In genomic region chr5:124445621-124446293, GRCm38 (mm10) we compare ENCODE assay signal across 8 mouse cellular contexts. TPM values are rescaled to one million over a fixed set of nuclear protein-coding genes. Genes with fewer than 3 reads are reported as not detected.
DNase-seq lines count a peak whose midpoint lies in the region; ATAC-seq lines count a peak whose summit lies in the region.

No protein-coding gene starts in this region.

- peak; percentile 49 for ATAC-seq in heart, embryonic 14.5 days (ENCODE audit: insufficient number of reproducible peaks, insufficient read depth, low FRiP score, low read depth)
- peak; percentile 24; the same call in 1 of the 2 replicates for ATAC-seq in stomach, embryonic 15.5 days (ENCODE audit: insufficient read depth, low FRiP score, low read depth)

- H3K4me3 ChIP-seq in heart, embryonic 14.5 days (ENCODE audit: control insufficient read depth in 1 of 2, insufficient read depth in 1 of 2, low read depth in 1 of 2, low read length in 2 of 2) = peak overlapping the region; percentile 83 to 93
- H3K4me3 ChIP-seq in midbrain, embryonic 10.5 days = peak overlapping the region; percentile 94
- peak overlapping the region; percentile 83 for H3K4me3 ChIP-seq in stomach, embryonic 15.5 days (replicated peaks)

- H3K27me3 ChIP-seq in heart, embryonic 14.5 days (ENCODE audit: control insufficient read depth, insufficient read depth, low read length) = no peaks in the 10 kb centered on the region
- no peaks in the 10 kb centered on the region for H3K27me3 ChIP-seq in midbrain, embryonic 10.5 days (ENCODE audit: low read depth, poor library complexity, severe bottlenecking)
- no peaks in the 10 kb centered on the region for H3K27me3 ChIP-seq in stomach, embryonic 15.5 days (replicated peaks)

- no peaks in the 10 kb centered on the region for H3K9me3 ChIP-seq in heart, embryonic 14.5 days (ENCODE audit: control insufficient read depth, low read length)
- no peaks in the 10 kb centered on the region for H3K9me3 ChIP-seq in midbrain, embryonic 10.5 days (replicated peaks)
- H3K9me3 ChIP-seq in stomach, embryonic 15.5 days = no peaks in the 10 kb centered on the region

- peaks cover 13 to 34% of the 10 kb centered on the region in 2 experiments for H3K4me1 ChIP-seq in heart, embryonic 14.5 days (ENCODE audit: control insufficient read depth in 2 of 2, insufficient read depth in 2 of 2, low read length in 2 of 2)
- peaks cover 47% of the 10 kb centered on the region for H3K4me1 ChIP-seq in midbrain, embryonic 10.5 days
- H3K4me1 ChIP-seq in stomach, embryonic 15.5 days = peaks cover 39% of the 10 kb centered on the region

- WGBS in heart, embryonic 14.5 days = 0% methylated on average over 50 of the region's 77 CpGs
- WGBS in midbrain, embryonic 10.5 days = under 1% methylated on average over 56 of the region's 77 CpGs
- WGBS in stomach, embryonic 15.5 days = under 1% methylated on average over 55 of the region's 77 CpGs

- peak; percentile 62 for DNase-seq in right cerebral cortex, postnatal 4 days
- no peak for DNase-seq in right cerebral cortex, adult 18-20 months
- peak; percentile 52 for DNase-seq in embryo, embryonic 9.5 days (ENCODE audit: extremely low spot score)
- DNase-seq in kidney, postnatal 25 days = peak; percentile 53 to 77
- peak; percentile 63 for DNase-seq in midbrain, embryonic 10.5 days (ENCODE audit: low spot score)
- DNase-seq in layer of hippocampus, adult 9-10 months (ENCODE audit: low spot score) = no peak

- peaks cover 39% of the 10 kb centered on the region for H3K36me3 ChIP-seq in heart, embryonic 14.5 days (ENCODE audit: control insufficient read depth, insufficient read depth, low read length)
- peaks cover 49% of the 10 kb centered on the region for H3K36me3 ChIP-seq in midbrain, embryonic 10.5 days
- H3K36me3 ChIP-seq in stomach, embryonic 15.5 days = peaks cover 18% of the 10 kb centered on the region

- H3K9ac ChIP-seq in heart, embryonic 14.5 days (ENCODE audit: low read length) = peak overlapping the region; percentile 94
- peak overlapping the region; percentile 80 for H3K9ac ChIP-seq in stomach, embryonic 15.5 days

- H3K4me2 ChIP-seq in heart, embryonic 14.5 days (ENCODE audit: low read length) = peak overlapping the region; percentile 89
- peak overlapping the region; percentile 64 for H3K4me2 ChIP-seq in stomach, embryonic 15.5 days

- H3K27ac ChIP-seq in heart, embryonic 14.5 days (replicated peaks in 1 of 2; ENCODE audit: control insufficient read depth in 1 of 2, insufficient read depth in 1 of 2, low read depth in 2 of 2, low read length in 2 of 2) = peak overlapping the region; percentile 87 to 91
- peak overlapping the region; percentile 96 for H3K27ac ChIP-seq in midbrain, embryonic 10.5 days (replicated peaks)
- H3K27ac ChIP-seq in stomach, embryonic 15.5 days = peak overlapping the region; percentile 93

RNA-seq across cellular contexts. Expression of gene Kmt5a, which starts 6.0 kb away (rescaled TPM):
- 86.6 and 87.8 TPM in 2 replicates for polyA plus RNA-seq in heart, embryonic 14.5 days (2014; fragmentation: Nextera tagmentation; extraction: Ambion mirVana)
- polyA plus RNA-seq in midbrain, embryonic 10.5 days (2016; fragmentation: Nextera tagmentation; extraction: Ambion mirVana) = 36.3 and 37.5 TPM in 2 replicates
- polyA plus RNA-seq in stomach, embryonic 15.5 days (2015; fragmentation: Nextera tagmentation; extraction: Ambion mirVana) = 92.6 and 104 TPM in 2 replicates

RNA-seq across cellular contexts. Expression of gene Sbno1, which starts 20.0 kb away (rescaled TPM):
- polyA plus RNA-seq in heart, embryonic 14.5 days (2014; fragmentation: Nextera tagmentation; extraction: Ambion mirVana) = 67.3 and 68.1 TPM in 2 replicates
- polyA plus RNA-seq in midbrain, embryonic 10.5 days (2016; fragmentation: Nextera tagmentation; extraction: Ambion mirVana) = 90.3 and 94.8 TPM in 2 replicates
- polyA plus RNA-seq in stomach, embryonic 15.5 days (2015; fragmentation: Nextera tagmentation; extraction: Ambion mirVana) = 77.3 and 81.5 TPM in 2 replicates

RNA-seq across cellular contexts. Expression of gene Rilpl2, which starts 32.4 kb away (rescaled TPM):
- 14.0 and 17.1 TPM in 2 replicates for polyA plus RNA-seq in heart, embryonic 14.5 days (2014; fragmentation: Nextera tagmentation; extraction: Ambion mirVana)
- 22.4 and 24.9 TPM in 2 replicates for polyA plus RNA-seq in midbrain, embryonic 10.5 days (2016; fragmentation: Nextera tagmentation; extraction: Ambion mirVana)
- polyA plus RNA-seq in stomach, embryonic 15.5 days (2015; fragmentation: Nextera tagmentation; extraction: Ambion mirVana) = 31.5 and 32.0 TPM in 2 replicates

RNA-seq across cellular contexts. Expression of gene Snrnp35, which starts 37.2 kb away (rescaled TPM):
- polyA plus RNA-seq in heart, embryonic 14.5 days (2014; fragmentation: Nextera tagmentation; extraction: Ambion mirVana) = 9.6 and 11.5 TPM in 2 replicates
- 35.1 and 35.5 TPM in 2 replicates for polyA plus RNA-seq in midbrain, embryonic 10.5 days (2016; fragmentation: Nextera tagmentation; extraction: Ambion mirVana)
- 22.5 and 25.0 TPM in 2 replicates for polyA plus RNA-seq in stomach, embryonic 15.5 days (2015; fragmentation: Nextera tagmentation; extraction: Ambion mirVana)

Comparison
In these comparisons a context has a peak if more than half of its experiments do, and no peak if none do; other contexts are left out.
1. DNase-seq: peak in right cerebral cortex, postnatal 4 days (single experiment), embryo, embryonic 9.5 days (single experiment), kidney, postnatal 25 days (2 of 2) and midbrain, embryonic 10.5 days (single experiment); none in right cerebral cortex, adult 18-20 months (single experiment) and layer of hippocampus, adult 9-10 months (single experiment).
2. Peak in every context shown above with its lines, with median percentiles within 50 percentile points of each other: H3K27ac ChIP-seq and H3K4me3 ChIP-seq.